Comparison of ENCODE assay signal across 8 mouse cellular contexts in the genomic region with DNA sequence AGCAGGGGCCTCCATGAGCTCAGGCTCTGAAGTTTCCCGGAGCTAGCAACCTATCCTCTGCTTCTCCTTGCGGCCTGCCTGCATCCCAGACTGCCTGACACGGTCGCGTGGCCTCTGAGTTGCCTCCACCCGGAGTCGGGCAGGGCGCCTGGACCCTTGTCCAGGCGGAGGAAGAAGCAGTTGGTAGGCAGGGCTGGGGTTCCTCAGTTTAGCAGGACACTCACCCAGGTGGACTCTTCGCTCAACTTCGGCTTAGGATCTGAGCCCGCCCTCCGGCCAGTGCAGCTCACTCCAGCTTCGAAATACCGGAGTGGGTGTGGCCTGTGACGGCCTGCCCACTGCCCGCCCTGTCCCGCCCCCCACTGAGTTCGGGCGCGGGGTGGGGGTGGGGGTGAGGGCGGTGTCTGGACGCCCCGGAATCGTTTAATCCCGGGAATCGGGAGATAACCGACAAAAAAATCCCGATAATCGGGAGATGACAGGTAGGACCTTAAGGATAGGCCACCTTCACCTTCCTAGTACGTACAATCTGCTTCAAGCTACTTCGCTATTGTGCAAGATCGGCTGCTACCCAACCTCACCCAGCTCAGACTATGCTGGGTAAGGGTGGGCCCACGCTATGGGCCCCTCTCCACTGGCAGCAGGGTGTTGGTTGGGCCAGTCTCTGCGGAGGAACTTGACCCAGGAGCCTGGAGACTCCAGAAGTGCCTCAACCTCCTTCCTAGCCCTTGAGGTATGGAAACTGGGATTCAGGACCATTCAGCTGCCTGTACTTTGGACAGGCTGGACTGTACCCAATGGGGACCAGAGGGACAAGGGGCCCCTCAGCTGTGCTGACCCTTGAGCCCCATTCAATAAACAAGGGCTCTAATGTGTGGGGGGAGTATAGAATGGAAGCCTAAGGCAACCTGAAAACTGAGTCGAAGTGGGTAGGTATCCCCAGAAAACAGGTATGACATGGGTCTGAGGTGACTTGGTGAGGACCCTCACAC. TPM values are rescaled to one million over a fixed set of nuclear protein-coding genes. Genes with fewer than 3 reads are reported as not detected.
A peak's percentile ranks its signal among the peaks of the same experiment; 100 is the strongest.
DNase-seq lines count a peak whose midpoint lies in the region; ATAC-seq and TF ChIP-seq lines count a peak whose summit lies in the region.

TSS of gene Tcirg1 (minus strand) at position 339 of the 992 bp plus-strand sequence.

- intact Hi-C loops in heart, adult 2 months (cut with DNase I) = loop anchor here (2.0 kb wide), 1 partner anchor 54 kb away; no protein-coding TSS in a partner anchor

- H3K4me2 ChIP-seq in embryonic facial prominence, embryonic 11.5 days (ENCODE audit: low read depth, low read length) = peak within 1 kb of the TSS; percentile 78
- H3K4me2 ChIP-seq in limb, embryonic 15.5 days = peak within 1 kb of the TSS; percentile 83
- peak within 1 kb of the TSS; percentile 66 for H3K4me2 ChIP-seq in midbrain, embryonic 16.5 days (ENCODE audit: low read length)

- H3K36me3 ChIP-seq in embryonic facial prominence, embryonic 11.5 days (replicated peaks; ENCODE audit: control insufficient read depth, insufficient read depth, low read depth, low read length) = peaks cover 3% of the 10 kb centered on the region
- no peaks in the 10 kb centered on the region for H3K36me3 ChIP-seq in heart, adult 2 months (ENCODE audit: control insufficient read depth, insufficient read depth, low read length)
- H3K36me3 ChIP-seq in kidney, adult 2 months (ENCODE audit: control insufficient read depth, insufficient read depth, low read length) = no peaks in the 10 kb centered on the region; the same call in 1 of the 2 replicates
- peaks cover 54% of the 10 kb centered on the region for H3K36me3 ChIP-seq in limb, embryonic 15.5 days
- H3K36me3 ChIP-seq in midbrain, embryonic 16.5 days (ENCODE audit: control insufficient read depth, insufficient read depth, low read length) = peaks cover 17% of the 10 kb centered on the region

- peak; percentile 92 for TF ChIP-seq POLR2A in heart, adult 2 months (IDR thresholded peaks at IDR 0.05; ENCODE audit: insufficient read depth, low read depth, low read length)
- peak; percentile 49 for TF ChIP-seq POLR2A in kidney, adult 2 months (IDR thresholded peaks at IDR 0.05; ENCODE audit: low read depth, low read length)

- WGBS in embryonic facial prominence, embryonic 11.5 days = 5% methylated on average over 36 of the region's 36 CpGs
- WGBS in heart, adult 2 months = 5% methylated on average over 36 of the region's 36 CpGs
- WGBS in kidney, adult 2 months = 3% methylated on average over 36 of the region's 36 CpGs
- WGBS in limb, embryonic 15.5 days = 4% methylated on average over 36 of the region's 36 CpGs
- 6% methylated on average over 36 of the region's 36 CpGs for WGBS in midbrain, embryonic 16.5 days

- H3K9ac ChIP-seq in embryonic facial prominence, embryonic 11.5 days (replicated peaks; ENCODE audit: low read length) = peak within 1 kb of the TSS; percentile 66
- peak within 1 kb of the TSS; percentile 71 for H3K9ac ChIP-seq in heart, adult 2 months (ENCODE audit: low read depth, low read length)
- peak within 1 kb of the TSS; percentile 66 for H3K9ac ChIP-seq in limb, embryonic 15.5 days
- H3K9ac ChIP-seq in midbrain, embryonic 16.5 days (ENCODE audit: low read depth, low read length) = peak within 1 kb of the TSS; percentile 57

- peaks cover 7% of the 10 kb centered on the region; the same call in 1 of the 2 replicates for H3K4me1 ChIP-seq in embryonic facial prominence, embryonic 11.5 days (ENCODE audit: control insufficient read depth, insufficient read depth, low read length)
- peaks cover 6% of the 10 kb centered on the region for H3K4me1 ChIP-seq in heart, adult 2 months (ENCODE audit: control insufficient read depth, insufficient read depth, low read length)
- H3K4me1 ChIP-seq in kidney, adult 2 months (ENCODE audit: control insufficient read depth, insufficient read depth, low read length) = peaks cover 14% of the 10 kb centered on the region
- peaks cover 55% of the 10 kb centered on the region for H3K4me1 ChIP-seq in limb, embryonic 15.5 days
- H3K4me1 ChIP-seq in midbrain, embryonic 16.5 days (ENCODE audit: control insufficient read depth, insufficient read depth, low read length) = peaks cover 17% of the 10 kb centered on the region

- peak within 1 kb of the TSS; percentile 57 for H3K4me3 ChIP-seq in embryonic facial prominence, embryonic 11.5 days (ENCODE audit: low read depth, low read length)
- peak within 1 kb of the TSS; percentile 71 for H3K4me3 ChIP-seq in heart, adult 2 months
- peak within 1 kb of the TSS; percentile 76 for H3K4me3 ChIP-seq in kidney, adult 2 months (ENCODE audit: insufficient read depth, low read depth, low read length)
- peak within 1 kb of the TSS; percentile 74 for H3K4me3 ChIP-seq in limb, embryonic 15.5 days
- H3K4me3 ChIP-seq in midbrain, embryonic 16.5 days (ENCODE audit: low read depth, low read length) = peak within 1 kb of the TSS; percentile 36

- H3K27me3 ChIP-seq in embryonic facial prominence, embryonic 11.5 days (ENCODE audit: control insufficient read depth, insufficient read depth, low read length) = no peaks in the 10 kb centered on the region
- H3K27me3 ChIP-seq in heart, adult 2 months (ENCODE audit: control insufficient read depth, insufficient read depth, low read length) = no peaks in the 10 kb centered on the region
- no peaks in the 10 kb centered on the region for H3K27me3 ChIP-seq in kidney, adult 2 months (replicated peaks; ENCODE audit: control insufficient read depth, insufficient read depth, low read length)
- no peaks in the 10 kb centered on the region for H3K27me3 ChIP-seq in limb, embryonic 15.5 days
- no peaks in the 10 kb centered on the region; the same call in 1 of the 2 replicates for H3K27me3 ChIP-seq in midbrain, embryonic 16.5 days (ENCODE audit: control insufficient read depth, insufficient read depth, low read depth, low read length)

- ATAC-seq in embryonic facial prominence, embryonic 11.5 days (replicated peaks; ENCODE audit: insufficient number of reproducible peaks, low FRiP score, low TSS enrichment, low read depth) = peak; percentile 53
- peak; percentile 82 for ATAC-seq in limb, embryonic 15.5 days (ENCODE audit: insufficient number of reproducible peaks, low FRiP score, low TSS enrichment, low read depth)
- ATAC-seq in midbrain, embryonic 16.5 days = peak; percentile 61

- H3K79me2 ChIP-seq in heart, adult 2 months (replicated peaks; ENCODE audit: control insufficient read depth, insufficient read depth, low read length) = 0 out of 2 replicates have a peak, but pooled peaks cover 1% of the 10 kb centered on the region

- no peak within 1 kb of the TSS for H3K27ac ChIP-seq in embryonic facial prominence, embryonic 11.5 days (replicated peaks; ENCODE audit: low read depth, low read length)
- H3K27ac ChIP-seq in heart, adult 2 months = peak within 1 kb of the TSS; percentile 83
- peak within 1 kb of the TSS; percentile 57 for H3K27ac ChIP-seq in kidney, adult 2 months (ENCODE audit: insufficient read depth, low read depth, low read length)
- peak within 1 kb of the TSS; percentile 77 for H3K27ac ChIP-seq in limb, embryonic 15.5 days
- no peak within 1 kb of the TSS for H3K27ac ChIP-seq in midbrain, embryonic 16.5 days (ENCODE audit: low read length)

- DNase-seq in left cerebral cortex, adult 18-20 months (ENCODE audit: low spot score in 2 of 2) = peak; percentile 42 to 52
- no peak for DNase-seq in left cerebral cortex, adult 11 months (ENCODE audit: low spot score)
- peak; percentile 80 for DNase-seq in embryonic facial prominence, embryonic 11.5 days (ENCODE audit: low spot score)
- peak; percentile 89 for DNase-seq in heart, adult 2 months
- DNase-seq in kidney, adult 2 months = peak; percentile 94
- peak; percentile 77 to 78 for DNase-seq in spleen, postnatal 36 days (ENCODE audit: low spot score in 2 of 2)

- no peaks in the 10 kb centered on the region for H3K9me3 ChIP-seq in embryonic facial prominence, embryonic 11.5 days (replicated peaks; ENCODE audit: control insufficient read depth, low read length)
- H3K9me3 ChIP-seq in limb, embryonic 15.5 days = no peaks in the 10 kb centered on the region
- H3K9me3 ChIP-seq in midbrain, embryonic 16.5 days (replicated peaks; ENCODE audit: control insufficient read depth, low read length, poor library complexity, severe bottlenecking) = no peaks in the 10 kb centered on the region

- TF ChIP-seq CTCF in heart, adult 2 months (IDR thresholded peaks at IDR 0.05) = no peak
- 0 out of 2 replicates have a peak, but pooled peaks have one; percentile 3 for TF ChIP-seq CTCF in kidney, adult 2 months (conservative IDR thresholded peaks at IDR 0.05; ENCODE audit: insufficient read depth, insufficient read length, low read depth, low read length)

- TF ChIP-seq EP300 in heart, adult 2 months (IDR thresholded peaks at IDR 0.05; ENCODE audit: insufficient read depth, low read depth, low read length) = no peak

RNA-seq across cellular contexts. Expression of gene Tcirg1, which starts in this region (rescaled TPM):
- total RNA-seq in left cerebral cortex, adult 18-20 months (2021) = 10 to 100 TPM; 22.4 to 23.0 TPM
- polyA plus RNA-seq in embryonic facial prominence, embryonic 11.5 days (2014; fragmentation: Nextera tagmentation; extraction: Ambion mirVana) = 16.3 and 21.8 TPM in 2 replicates
- 10 to 100 TPM in 1 of 2 experiments, 1 to 10 TPM in 1; 7.4 to 12.4 TPM for total RNA-seq in heart, adult 2 months (2021)
- polyA plus RNA-seq in heart, adult 2 months (2012; rRNA removed) = 47.7 and 50.5 TPM in 2 replicates
- polyA plus RNA-seq in kidney, adult 2 months (2012; rRNA removed) = 69.2 and 71.2 TPM in 2 replicates
- polyA plus RNA-seq in limb, embryonic 15.5 days (2015; fragmentation: Nextera tagmentation; extraction: Ambion mirVana) = 46.3 and 52.4 TPM in 2 replicates
- polyA plus RNA-seq in midbrain, embryonic 16.5 days (2015; fragmentation: Nextera tagmentation; extraction: Ambion mirVana) = 12.5 and 12.6 TPM in 2 replicates

Comparison
In these comparisons a context has a peak if more than half of its experiments do, and no peak if none do; other contexts are left out.
1. H3K27ac ChIP-seq: peak in heart, adult 2 months (single experiment), kidney, adult 2 months (single experiment) and limb, embryonic 15.5 days (single experiment); none in embryonic facial prominence, embryonic 11.5 days (single experiment) and midbrain, embryonic 16.5 days (single experiment).
2. Peak in every context shown above with its lines, with median percentiles within 50 percentile points of each other: ATAC-seq, H3K4me2 ChIP-seq, H3K4me3 ChIP-seq and H3K9ac ChIP-seq.